Mouse (Mus musculus): ENCODE data around the gene Il34. TPM values are rescaled to one million over a fixed set of nuclear protein-coding genes. Genes with fewer than 3 reads are reported as not detected.

The Il34 gene
- polyA plus RNA-seq, 1 experiment from 2014 or later = 0.24 TPM

- no peak for DNase-seq (ENCODE audit: low spot score)
- Histone ChIP-seq H3K9me3 (no peaks in the 10 kb centered on the region), H3K27me3 (replicated peaks; ENCODE audit: low read depth, poor library complexity, severe bottlenecking) (no peaks in the 10 kb centered on the region), H3K36me3 (replicated peaks) (peaks cover 33% of the 10 kb centered on the region), H3K27ac (replicated peaks) (peak overlapping the region; percentile 94), H3K4me3 (peak overlapping the region; percentile 89; the same call in 1 of the 2 replicates), H3K4me1 (peaks cover 86% of the 10 kb centered on the region)
- 51% methylated on average over 6 of the region's 6 CpGs for WGBS
Measured at GRCm38 (mm10) chr8:110719898-110720653, 85.6 kb downstream of the Il34 start.

GRCm38 (mm10) chr8:110718969-110719670, 86.6 kb downstream of the Il34 start:
- no peaks in the 10 kb centered on the region for H3K27me3 ChIP-seq (replicated peaks; ENCODE audit: low read depth, poor library complexity, severe bottlenecking)
- peaks cover 77% of the 10 kb centered on the region for H3K4me1 ChIP-seq
- peak overlapping the region; percentile 13; the same call in 1 of the 2 replicates for H3K4me3 ChIP-seq
- H3K9me3 ChIP-seq = no peaks in the 10 kb centered on the region
- WGBS = 42% methylated on average over 12 of the region's 12 CpGs
- DNase-seq (ENCODE audit: low spot score) = peak; percentile 44
- H3K27ac ChIP-seq (replicated peaks) = peak overlapping the region; percentile 94
- H3K36me3 ChIP-seq (replicated peaks) = peaks cover 29% of the 10 kb centered on the region

- DNase-seq (ENCODE audit: low spot score) = no peak
- Histone ChIP-seq H3K9me3 (no peaks in the 10 kb centered on the region), H3K27me3 (replicated peaks; ENCODE audit: low read depth, poor library complexity, severe bottlenecking) (no peaks in the 10 kb centered on the region), H3K27ac (replicated peaks) (peak overlapping the region; percentile 94), H3K4me3 (no peak overlapping the region), H3K36me3 (replicated peaks) (peaks cover 29% of the 10 kb centered on the region), H3K4me1 (peaks cover 70% of the 10 kb centered on the region)
- 86% methylated on average over 8 of the region's 8 CpGs for WGBS
Measured at GRCm38 (mm10) chr8:110718209-110718968, 87.3 kb downstream of the Il34 start.

- Histone ChIP-seq H3K27me3 (replicated peaks; ENCODE audit: low read depth, poor library complexity, severe bottlenecking) (no peaks in the 10 kb centered on the region), H3K9me3 (no peaks in the 10 kb centered on the region), H3K27ac (replicated peaks) (0 out of 2 replicates have a peak overlapping the region, but pooled peaks have one; percentile 51), H3K4me3 (no peak overlapping the region), H3K36me3 (replicated peaks) (peaks cover 38% of the 10 kb centered on the region), H3K4me1 (peaks cover 62% of the 10 kb centered on the region)
- 69% methylated on average over 7 of the region's 7 CpGs for WGBS
- DNase-seq (ENCODE audit: low spot score) = no peak
Measured at GRCm38 (mm10) chr8:110717131-110717530, 88.6 kb downstream of the Il34 start.

GRCm38 (mm10) chr8:110716075-110716474, 89.6 kb downstream of the Il34 start:
- Histone ChIP-seq H3K4me3 (no peak overlapping the region), H3K4me1 (peaks cover 62% of the 10 kb centered on the region), H3K36me3 (replicated peaks) (peaks cover 48% of the 10 kb centered on the region), H3K9me3 (no peaks in the 10 kb centered on the region), H3K27me3 (replicated peaks; ENCODE audit: low read depth, poor library complexity, severe bottlenecking) (no peaks in the 10 kb centered on the region), H3K27ac (replicated peaks) (0 out of 2 replicates have a peak overlapping the region, but pooled peaks have one; percentile 7)
- WGBS = 88% methylated on average over 4 of the region's 4 CpGs
- no peak for DNase-seq (ENCODE audit: low spot score)

- Histone ChIP-seq H3K4me1 (peaks cover 61% of the 10 kb centered on the region), H3K27ac (replicated peaks) (0 out of 2 replicates have a peak overlapping the region, but pooled peaks have one; percentile 12), H3K4me3 (no peak overlapping the region), H3K36me3 (replicated peaks) (peaks cover 59% of the 10 kb centered on the region), H3K9me3 (no peaks in the 10 kb centered on the region), H3K27me3 (replicated peaks; ENCODE audit: low read depth, poor library complexity, severe bottlenecking) (no peaks in the 10 kb centered on the region)
- DNase-seq (ENCODE audit: low spot score) = no peak
- WGBS = 83% methylated on average over 15 of the region's 15 CpGs
Measured at GRCm38 (mm10) chr8:110714827-110715519, 90.8 kb downstream of the Il34 start.

- peaks cover 70% of the 10 kb centered on the region for H3K36me3 ChIP-seq (replicated peaks)
- H3K27me3 ChIP-seq (replicated peaks; ENCODE audit: low read depth, poor library complexity, severe bottlenecking) = no peaks in the 10 kb centered on the region
- no peak overlapping the region for H3K27ac ChIP-seq (replicated peaks)
- 89% methylated on average over 7 of the region's 7 CpGs for WGBS
- no peak overlapping the region for H3K4me3 ChIP-seq
- DNase-seq (ENCODE audit: low spot score) = no peak
- H3K4me1 ChIP-seq = peaks cover 47% of the 10 kb centered on the region
- no peaks in the 10 kb centered on the region for H3K9me3 ChIP-seq
Measured at GRCm38 (mm10) chr8:110713073-110713472, 92.7 kb downstream of the Il34 start.

GRCm38 (mm10) chr8:110711271-110711934, 94.3 kb downstream of the Il34 start:
- Histone ChIP-seq H3K4me3 (no peak overlapping the region), H3K27me3 (replicated peaks; ENCODE audit: low read depth, poor library complexity, severe bottlenecking) (no peaks in the 10 kb centered on the region), H3K9me3 (no peaks in the 10 kb centered on the region), H3K36me3 (replicated peaks) (peaks cover 77% of the 10 kb centered on the region), H3K4me1 (peaks cover 36% of the 10 kb centered on the region), H3K27ac (replicated peaks) (0 out of 2 replicates have a peak overlapping the region, but pooled peaks have one; percentile 52)
- DNase-seq (ENCODE audit: low spot score) = no peak
- 77% methylated on average over 13 of the region's 13 CpGs for WGBS

GRCm38 (mm10) chr8:110710593-110710992, 95.1 kb downstream of the Il34 start:
- 64% methylated on average over 3 of the region's 3 CpGs for WGBS
- DNase-seq (ENCODE audit: low spot score) = no peak
- Histone ChIP-seq H3K27ac (replicated peaks) (peak overlapping the region; percentile 52; the same call in 1 of the 2 replicates), H3K9me3 (no peaks in the 10 kb centered on the region), H3K4me1 (peaks cover 36% of the 10 kb centered on the region), H3K27me3 (replicated peaks; ENCODE audit: low read depth, poor library complexity, severe bottlenecking) (no peaks in the 10 kb centered on the region), H3K4me3 (no peak overlapping the region), H3K36me3 (replicated peaks) (peaks cover 70% of the 10 kb centered on the region)

- H3K27ac ChIP-seq (replicated peaks) = no peak overlapping the region
- H3K4me3 ChIP-seq = no peak overlapping the region
- peaks cover 37% of the 10 kb centered on the region for H3K4me1 ChIP-seq
- no peaks in the 10 kb centered on the region for H3K9me3 ChIP-seq
- 90% methylated on average over 11 of the region's 11 CpGs for whole genome bisulfite sequencing
- peaks cover 60% of the 10 kb centered on the region for H3K36me3 ChIP-seq (replicated peaks)
- DNase-seq (ENCODE audit: low spot score) = no peak
- H3K27me3 ChIP-seq (replicated peaks; ENCODE audit: low read depth, poor library complexity, severe bottlenecking) = no peaks in the 10 kb centered on the region
Measured at GRCm38 (mm10) chr8:110708429-110708828, 97.3 kb downstream of the Il34 start.

- Histone ChIP-seq H3K27me3 (replicated peaks; ENCODE audit: low read depth, poor library complexity, severe bottlenecking) (no peaks in the 10 kb centered on the region), H3K27ac (replicated peaks) (no peak overlapping the region), H3K36me3 (replicated peaks) (peaks cover 46% of the 10 kb centered on the region), H3K4me3 (no peak overlapping the region), H3K4me1 (peaks cover 47% of the 10 kb centered on the region), H3K9me3 (no peaks in the 10 kb centered on the region)
- no peak for DNase-seq (ENCODE audit: low spot score)
- WGBS = 89% methylated on average over 3 of the region's 3 CpGs
Measured at GRCm38 (mm10) chr8:110706288-110706870, 99.3 kb downstream of the Il34 start.

All from embryonic facial prominence, embryonic 10.5 days (tissue).